15 mouse cellular contexts compared by ENCODE assay signal in genomic region chr3:60550492-60550891, GRCm38 (mm10).
"Had no signal": no experiment of that assay in that cellular context is flagged by ENCODE, and none has a peak within 500 bp of the region (broad histone marks: within the 10 kb centered on the region; RNA-seq: fewer than 3 reads in every experiment).

No protein-coding gene starts in this region.

- H3K4me3 ChIP-seq: liver, embryonic 12.5 days; megakaryocyte, embryonic 14.5 days; midbrain, embryonic 12.5 days; neural tube, embryonic 12.5 days; stomach, embryonic 15.5 days had no signal

- ATAC-seq: liver, embryonic 12.5 days had no signal

- H3K4me2 ChIP-seq: liver, embryonic 12.5 days; lung, embryonic 14.5 days; midbrain, embryonic 12.5 days; neural tube, embryonic 12.5 days; stomach, embryonic 15.5 days had no signal

- H3K4me1 ChIP-seq: midbrain, embryonic 12.5 days; neural tube, embryonic 12.5 days had no signal

- H3K27me3 ChIP-seq: liver, embryonic 12.5 days; megakaryocyte, embryonic 14.5 days; midbrain, embryonic 12.5 days; neural tube, embryonic 12.5 days; stomach, embryonic 15.5 days had no signal

- DNase-seq: lung, adult 18-20 months; lung, embryonic 14.5 days; lung, postnatal 10 days; lung, postnatal 4 days; right cerebral cortex, postnatal 14 days; thymus, adult 2 months; thymus, postnatal 25 days; thymus, postnatal 4 days had no signal

- H3K27ac ChIP-seq: liver, embryonic 12.5 days; liver, embryonic 14.5 days; midbrain, embryonic 12.5 days; neural tube, embryonic 12.5 days; stomach, embryonic 15.5 days; stomach, postnatal 0 days had no signal

- H3K9me3 ChIP-seq: liver, embryonic 12.5 days; megakaryocyte, embryonic 14.5 days; midbrain, embryonic 12.5 days; neural tube, embryonic 12.5 days; stomach, embryonic 15.5 days had no signal

- H3K9ac ChIP-seq: liver, embryonic 12.5 days; liver, embryonic 14.5 days; lung, embryonic 14.5 days; midbrain, embryonic 12.5 days; neural tube, embryonic 12.5 days; stomach, embryonic 15.5 days had no signal

- H3K36me3 ChIP-seq: midbrain, embryonic 12.5 days; neural tube, embryonic 12.5 days; stomach, embryonic 15.5 days had no signal
